In genomic region chr3:115679022-115679421, GRCm38 (mm10) we compare ENCODE assay signal across 13 mouse cellular contexts.
"Had no signal": no experiment of that assay in that cellular context is flagged by ENCODE, and none has a peak within 500 bp of the region (broad histone marks: within the 10 kb centered on the region; RNA-seq: fewer than 3 reads in every experiment).

No protein-coding gene starts in this region.

- DNase-seq: kidney, adult 18-20 months; kidney, postnatal 10 days; lung, adult 2 months; lung, postnatal 10 days; right cerebral cortex, adult 18-20 months; right cerebral cortex, postnatal 4 days; spleen, adult 18-20 months had no signal

- H3K4me3 ChIP-seq: limb, embryonic 10.5 days; liver, embryonic 15.5 days; midbrain, embryonic 13.5 days; neural tube, embryonic 15.5 days had no signal

- H3K9ac ChIP-seq: liver, embryonic 15.5 days; midbrain, embryonic 13.5 days; neural tube, embryonic 15.5 days had no signal

- H3K27me3 ChIP-seq: liver, embryonic 15.5 days; midbrain, embryonic 13.5 days; neural tube, embryonic 15.5 days had no signal

- H3K9me3 ChIP-seq: limb, embryonic 10.5 days; liver, embryonic 15.5 days; midbrain, embryonic 13.5 days; neural tube, embryonic 15.5 days had no signal

- H3K4me2 ChIP-seq: liver, embryonic 11.5 days; liver, embryonic 15.5 days; midbrain, embryonic 13.5 days; neural tube, embryonic 15.5 days had no signal

- H3K4me1 ChIP-seq: midbrain, embryonic 13.5 days; neural tube, embryonic 15.5 days had no signal

- H3K36me3 ChIP-seq: limb, embryonic 10.5 days; liver, embryonic 15.5 days; midbrain, embryonic 13.5 days; neural tube, embryonic 15.5 days had no signal

- H3K27ac ChIP-seq: limb, embryonic 10.5 days; liver, embryonic 15.5 days; macrophage; midbrain, embryonic 13.5 days; neural tube, embryonic 15.5 days had no signal

- ATAC-seq: midbrain, embryonic 13.5 days had no signal
